Mouse (Mus musculus): ENCODE measurements around the gene 4930452B06Rik. TPM values are rescaled to one million over a fixed set of nuclear protein-coding genes. Genes with fewer than 3 reads are reported as not detected.

The 4930452B06Rik gene
- total RNA-seq (2014; rRNA removed) (10.2 and 11.3 TPM in 2 replicates), polyA plus RNA-seq (2015; fragmentation: Nextera tagmentation; extraction: Ambion mirVana) (9.1 and 9.5 TPM in 2 replicates)

GRCm38 (mm10) chr14:8665636-8666411, at the start of gene 4930452B06Rik:
TSS of gene 4930452B06Rik (minus strand) at chr14:8666240.
- peak; percentile 86 for DNase-seq (ENCODE audit: low spot score)
- under 1% methylated on average over 44 of the region's 45 CpGs for WGBS
- no peaks in the 10 kb centered on the region for H3K36me3 ChIP-seq (ENCODE audit: insufficient read depth, low read length)
- no peaks in the 10 kb centered on the region for H3K9me3 ChIP-seq (ENCODE audit: low read length)
- H3K9ac ChIP-seq (replicated peaks; ENCODE audit: low read length, poor library complexity, severe bottlenecking), result peak within 1 kb of the TSS; percentile 74
- H3K4me3 ChIP-seq (ENCODE audit: low read depth, low read length), result peak within 1 kb of the TSS; percentile 58
- no peaks in the 10 kb centered on the region for H3K27me3 ChIP-seq (ENCODE audit: insufficient read depth, low read length)
- no peak for TF ChIP-seq CTCF (IDR thresholded peaks at IDR 0.05)
- peak within 1 kb of the TSS; percentile 44 for H3K27ac ChIP-seq (ENCODE audit: low read depth, low read length)
- peak within 1 kb of the TSS; percentile 57 for H3K4me2 ChIP-seq (ENCODE audit: low read depth, low read length, poor library complexity, severe bottlenecking)
- ATAC-seq (ENCODE audit: low FRiP score), result peak; percentile 98
- H3K4me1 ChIP-seq (ENCODE audit: insufficient read depth, low read length), result no peaks in the 10 kb centered on the region

- H3K9me3 ChIP-seq (ENCODE audit: low read length), result no peaks in the 10 kb centered on the region
- H3K36me3 ChIP-seq (ENCODE audit: insufficient read depth, low read length), result no peaks in the 10 kb centered on the region
- no peak for TF ChIP-seq CTCF (IDR thresholded peaks at IDR 0.05)
- H3K4me1 ChIP-seq (ENCODE audit: insufficient read depth, low read length), result no peaks in the 10 kb centered on the region
- no peaks in the 10 kb centered on the region for H3K27me3 ChIP-seq (ENCODE audit: insufficient read depth, low read length)
- 57% methylated on average over 4 of the region's 4 CpGs for WGBS
- ATAC-seq (ENCODE audit: low FRiP score) (no peak), DNase-seq (ENCODE audit: low spot score) (no peak)
- H3K4me3 ChIP-seq (ENCODE audit: low read depth, low read length), result no peak overlapping the region
- H3K9ac ChIP-seq (replicated peaks; ENCODE audit: low read length, poor library complexity, severe bottlenecking), result no peak overlapping the region
- no peak overlapping the region for H3K4me2 ChIP-seq (ENCODE audit: low read depth, low read length, poor library complexity, severe bottlenecking)
- H3K27ac ChIP-seq (ENCODE audit: low read depth, low read length), result no peak overlapping the region
Observed at GRCm38 (mm10) chr14:8712674-8713073, 46.6 kb upstream of the 4930452B06Rik start.

GRCm38 (mm10) chr14:8689451-8689850, 23.4 kb upstream of the 4930452B06Rik start:
- no peaks in the 10 kb centered on the region for H3K4me1 ChIP-seq (ENCODE audit: insufficient read depth, low read length)
- DNase-seq (ENCODE audit: low spot score) (no peak), ATAC-seq (ENCODE audit: low FRiP score) (no peak)
- no peaks in the 10 kb centered on the region for H3K36me3 ChIP-seq (ENCODE audit: insufficient read depth, low read length)
- H3K9ac ChIP-seq (replicated peaks; ENCODE audit: low read length, poor library complexity, severe bottlenecking), result no peak overlapping the region
- 8% methylated on average over 1 of the region's 1 CpGs for WGBS
- H3K9me3 ChIP-seq (ENCODE audit: low read length), result no peaks in the 10 kb centered on the region
- no peak overlapping the region for H3K27ac ChIP-seq (ENCODE audit: low read depth, low read length)
- H3K27me3 ChIP-seq (ENCODE audit: insufficient read depth, low read length), result no peaks in the 10 kb centered on the region
- TF ChIP-seq CTCF (IDR thresholded peaks at IDR 0.05), result no peak
- H3K4me3 ChIP-seq (ENCODE audit: low read depth, low read length), result no peak overlapping the region
- no peak overlapping the region for H3K4me2 ChIP-seq (ENCODE audit: low read depth, low read length, poor library complexity, severe bottlenecking)

- DNase-seq (ENCODE audit: low spot score), result peak; percentile 12
- H3K27me3 ChIP-seq (ENCODE audit: insufficient read depth, low read length), result no peaks in the 10 kb centered on the region
- H3K4me2 ChIP-seq (ENCODE audit: low read depth, low read length, poor library complexity, severe bottlenecking), result no peak overlapping the region
- H3K9ac ChIP-seq (replicated peaks; ENCODE audit: low read length, poor library complexity, severe bottlenecking), result no peak overlapping the region
- no peak for TF ChIP-seq CTCF (IDR thresholded peaks at IDR 0.05)
- H3K9me3 ChIP-seq (ENCODE audit: low read length), result no peaks in the 10 kb centered on the region
- no peaks in the 10 kb centered on the region for H3K36me3 ChIP-seq (ENCODE audit: insufficient read depth, low read length)
- 66% methylated on average over 1 of the region's 1 CpGs for WGBS
- no peak overlapping the region for H3K4me3 ChIP-seq (ENCODE audit: low read depth, low read length)
- no peak overlapping the region for H3K27ac ChIP-seq (ENCODE audit: low read depth, low read length)
- H3K4me1 ChIP-seq (ENCODE audit: insufficient read depth, low read length), result no peaks in the 10 kb centered on the region
- ATAC-seq (ENCODE audit: low FRiP score), result no peak
Observed at GRCm38 (mm10) chr14:8688462-8688861, 22.4 kb upstream of the 4930452B06Rik start.

GRCm38 (mm10) chr14:8686185-8686584, 20.1 kb upstream of the 4930452B06Rik start:
- H3K9ac ChIP-seq (replicated peaks; ENCODE audit: low read length, poor library complexity, severe bottlenecking), result no peak overlapping the region
- no peak overlapping the region for H3K4me3 ChIP-seq (ENCODE audit: low read depth, low read length)
- no peaks in the 10 kb centered on the region for H3K36me3 ChIP-seq (ENCODE audit: insufficient read depth, low read length)
- 96% methylated on average over 1 of the region's 1 CpGs for WGBS
- no peaks in the 10 kb centered on the region for H3K4me1 ChIP-seq (ENCODE audit: insufficient read depth, low read length)
- no peak overlapping the region for H3K27ac ChIP-seq (ENCODE audit: low read depth, low read length)
- DNase-seq (ENCODE audit: low spot score) (no peak), ATAC-seq (ENCODE audit: low FRiP score) (no peak)
- H3K27me3 ChIP-seq (ENCODE audit: insufficient read depth, low read length), result no peaks in the 10 kb centered on the region
- H3K4me2 ChIP-seq (ENCODE audit: low read depth, low read length, poor library complexity, severe bottlenecking), result no peak overlapping the region
- no peak for TF ChIP-seq CTCF (IDR thresholded peaks at IDR 0.05)
- no peaks in the 10 kb centered on the region for H3K9me3 ChIP-seq (ENCODE audit: low read length)

- Histone ChIP-seq H3K4me1 (ENCODE audit: insufficient read depth, low read length) (no peaks in the 10 kb centered on the region), H3K36me3 (ENCODE audit: insufficient read depth, low read length) (no peaks in the 10 kb centered on the region), H3K27me3 (ENCODE audit: insufficient read depth, low read length) (no peaks in the 10 kb centered on the region), H3K9ac (replicated peaks; ENCODE audit: low read length, poor library complexity, severe bottlenecking) (no peak overlapping the region), H3K4me2 (ENCODE audit: low read depth, low read length, poor library complexity, severe bottlenecking) (no peak overlapping the region), H3K4me3 (ENCODE audit: low read depth, low read length) (no peak overlapping the region), H3K27ac (ENCODE audit: low read depth, low read length) (no peak overlapping the region), H3K9me3 (ENCODE audit: low read length) (no peaks in the 10 kb centered on the region)
- TF ChIP-seq CTCF (IDR thresholded peaks at IDR 0.05), result no peak
- WGBS, result 94% methylated on average over 4 of the region's 4 CpGs
- ATAC-seq (ENCODE audit: low FRiP score), result no peak
- no peak for DNase-seq (ENCODE audit: low spot score)
Observed at GRCm38 (mm10) chr14:8679896-8680295, 13.9 kb upstream of the 4930452B06Rik start.
